Mouse (Mus musculus) forebrain, postnatal 0 days (tissue): ENCODE results near the gene Srbd1. TPM values are rescaled to one million over a fixed set of nuclear protein-coding genes. Genes with fewer than 3 reads are reported as not detected.

Source experiments
- ATAC-seq: fragments of 200-750 bp; cut with Nextera tagmentation; 2 replicates; pipeline ENCODE4 v1.8.0; 2017; ENCODE audit warnings: mild to moderate bottlenecking, moderate library complexity
- DNase-seq: peaks from one replicate; pipeline ENCODE4 v3.0.0-alpha.2; 2015
- H3K27ac ChIP-seq: fragments of 300-500 bp; sonication (generic); 2 replicates; pipeline ENCODE4 v1.5.1; 2014; ENCODE audit warnings: low read depth, mild to moderate bottlenecking, antibody characterized with exemption, low read length, moderate library complexity, mixed read lengths
- H3K27me3 ChIP-seq: fragments of 300-500 bp; sonication (generic); 2 replicates; pipeline ENCODE4 v1.6.1; 2014; ENCODE audit warnings: mild to moderate bottlenecking, low read length, mixed read lengths; ENCODE audit not compliant: insufficient read depth
- H3K36me3 ChIP-seq: fragments of 300-500 bp; sonication (generic); 2 replicates; pipeline ENCODE4 v1.6.1; 2014; ENCODE audit warnings: mild to moderate bottlenecking, moderate library complexity; ENCODE audit not compliant: insufficient read depth
- H3K4me1 ChIP-seq: fragments of 300-500 bp; sonication (generic); 2 replicates; pipeline ENCODE4 v1.6.1; 2014; ENCODE audit warnings: antibody characterized with exemption; ENCODE audit not compliant: insufficient read depth
- H3K4me2 ChIP-seq: fragments of 300-500 bp; sonication (generic); 2 replicates; pipeline ENCODE4 v1.6.1; 2014; ENCODE audit warnings: low read depth, mild to moderate bottlenecking, moderate library complexity
- H3K4me3 ChIP-seq: fragments of 300-500 bp; sonication (generic); 2 replicates; pipeline ENCODE4 v1.5.1; 2014; ENCODE audit warnings: low read depth, low read length, mixed read lengths
- H3K9ac ChIP-seq: fragments of 300-500 bp; sonication (generic); 2 replicates; pipeline ENCODE4 v1.6.1; 2014; ENCODE audit warnings: mild to moderate bottlenecking
- H3K9me3 ChIP-seq: fragments of 300-500 bp; sonication (generic); 2 replicates; pipeline ENCODE4 v1.6.1; 2016; ENCODE audit warnings: low read length
- CTCF ChIP-seq: sonication (generic); IDR thresholded peaks from 2 replicates; pipeline ENCODE4 v1.5.1; 2016; ENCODE audit warnings: antibody characterized with exemption, control low read depth, low read depth
- WGBS: fragments of 180-500 bp; shearing (Covaris S2); extraction: QIAGEN DNeasy Blood & Tissue Kit; methylation state at CpG from one replicate; pipeline ENCODE4 v1.1.7; 2014; 5-methylcytosine and 5-hydroxymethylcytosine counted together
- polyA plus RNA-seq: library from polyadenylated mRNA; unstranded; fragments of >200 nt; fragmentation: Nextera tagmentation; extraction: Ambion mirVana; gene quantifications from 2 replicates; pipeline ENCODE4 v1.2.1, GENCODE M21; 2015
- total RNA-seq: library from RNA; depleted of rRNA; stranded (reverse); fragments of >200 nt; gene quantifications from 2 replicates; pipeline ENCODE4 v1.2.3, GENCODE M21; 2014; rRNA removed

Gene Srbd1
- total and polyA plus RNA-seq, 2 experiments from 2014 or later: 9.4 to 20.8 TPM

- H3K4me2 ChIP-seq: no peak overlapping the region
- no peak overlapping the region for H3K9ac ChIP-seq
- TF ChIP-seq CTCF: no peak
- H3K4me3 ChIP-seq: no peak overlapping the region
- ATAC-seq: no peak
- no peak for DNase-seq
- no peaks in the 10 kb centered on the region for H3K4me1 ChIP-seq
- 91% methylated on average over 8 of the region's 8 CpGs for WGBS
- H3K9me3 ChIP-seq: no peaks in the 10 kb centered on the region
- H3K27me3 ChIP-seq: no peaks in the 10 kb centered on the region
- H3K27ac ChIP-seq: no peak overlapping the region
- H3K36me3 ChIP-seq: no peaks in the 10 kb centered on the region
Observed at GRCm38 (mm10) chr17:85941141-85941738, 203.7 kb downstream of the Srbd1 start.

DNA sequence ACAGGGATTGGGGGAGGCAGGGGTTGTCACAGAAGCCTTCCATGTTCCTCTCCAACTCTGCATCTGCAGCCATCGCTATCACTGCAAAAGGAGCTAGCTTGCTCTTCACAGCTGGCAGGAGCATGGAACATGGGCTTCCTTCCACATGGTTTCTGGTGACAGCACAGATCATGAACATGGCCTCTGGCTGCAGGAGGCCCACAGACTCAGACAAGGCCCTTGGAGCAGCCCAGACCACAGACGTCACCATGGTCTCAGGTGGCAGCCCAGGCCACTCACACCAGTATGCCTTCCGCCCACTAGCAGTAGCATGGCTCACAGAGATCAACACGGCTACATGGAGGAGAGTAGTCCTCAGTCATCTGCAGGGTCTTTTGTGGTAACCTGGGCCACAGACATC is 207.8 kb downstream of the Srbd1 start:
- Histone ChIP-seq H3K36me3 (no peaks in the 10 kb centered on the region), H3K4me2 (no peak overlapping the region), H3K4me1 (no peaks in the 10 kb centered on the region), H3K27me3 (no peaks in the 10 kb centered on the region), H3K27ac (no peak overlapping the region), H3K4me3 (no peak overlapping the region), H3K9ac (no peak overlapping the region), H3K9me3 (no peaks in the 10 kb centered on the region)
- WGBS: 98% methylated on average over 4 of the region's 4 CpGs
- TF ChIP-seq CTCF: no peak
- ATAC-seq (no peak), DNase-seq (no peak)

- no peak overlapping the region for H3K9ac ChIP-seq
- no peak for DNase-seq
- no peaks in the 10 kb centered on the region for H3K4me1 ChIP-seq
- TF ChIP-seq CTCF: no peak
- no peaks in the 10 kb centered on the region for H3K9me3 ChIP-seq
- H3K27me3 ChIP-seq: no peaks in the 10 kb centered on the region
- H3K36me3 ChIP-seq: no peaks in the 10 kb centered on the region
- no peak overlapping the region for H3K27ac ChIP-seq
- ATAC-seq: no peak
- 45% methylated on average over 10 of the region's 10 CpGs for WGBS
- no peak overlapping the region for H3K4me3 ChIP-seq
- no peak overlapping the region for H3K4me2 ChIP-seq
Observed at GRCm38 (mm10) chr17:85935268-85935667, 209.7 kb downstream of the Srbd1 start.

Other genes starting within 250 kb of the Srbd1 start
- 90.0 and 94.3 TPM in 2 replicates for gene Prkce, start 22.6 kb upstream of the Srbd1 start, total RNA-seq
- 59.8 and 91.3 TPM in 2 replicates for gene Prkce, start 22.6 kb upstream of the Srbd1 start, polyA plus RNA-seq